Mouse (Mus musculus): ENCODE data around the gene 4930519P11Rik. TPM values are rescaled to one million over a fixed set of nuclear protein-coding genes. Genes with fewer than 3 reads are reported as not detected.

The 4930519P11Rik gene
- 0.16 and 0.58 TPM in 2 replicates for polyA plus RNA-seq (2012; rRNA removed)
- polyA plus RNA-seq (2014; fragmentation: Nextera tagmentation; extraction: Ambion mirVana), result 0.46 TPM in 1 of 2 replicates, not detected in the other

GRCm38 (mm10) chr2:154613118-154614115 is at the start of gene 4930519P11Rik, which contains the start of gene Zfp341:
TSS of gene 4930519P11Rik (minus strand) at chr2:154613437.
TSS of gene Zfp341 (plus strand) at chr2:154613297.
- no peaks in the 10 kb centered on the region for H3K36me3 ChIP-seq (ENCODE audit: control insufficient read depth, insufficient read depth, low read length)
- no peaks in the 10 kb centered on the region for H3K27me3 ChIP-seq (ENCODE audit: control insufficient read depth, insufficient read depth, low read length)
- H3K4me1 ChIP-seq (ENCODE audit: control insufficient read depth, insufficient read depth, low read length), result peaks cover 6% of the 10 kb centered on the region
- DNase-seq (ENCODE audit: low spot score) (peak; percentile 89), ATAC-seq (ENCODE audit: low FRiP score, low read depth) (peak; percentile 93)
- H3K4me3 ChIP-seq (replicated peaks; ENCODE audit: low read length), result peak within 1 kb of the TSS; percentile 61
- peak; percentile 61; the same call in 1 of the 2 replicates for TF ChIP-seq POLR2A (IDR thresholded peaks at IDR 0.05; ENCODE audit: borderline replicate concordance, extremely low read depth, insufficient read depth, insufficient read length)
- peak within 1 kb of the TSS; percentile 86 for H3K9ac ChIP-seq (ENCODE audit: low read depth, low read length, severe bottlenecking)
- peak within 1 kb of the TSS; percentile 95 for H3K27ac ChIP-seq (replicated peaks; ENCODE audit: low read depth, low read length)
- H3K9me3 ChIP-seq (ENCODE audit: control insufficient read depth, low read length), result no peaks in the 10 kb centered on the region
- under 1% methylated on average over 42 of the region's 98 CpGs for WGBS
- peak within 1 kb of the TSS; percentile 77 for H3K4me2 ChIP-seq (replicated peaks; ENCODE audit: low read depth, low read length, severe bottlenecking)

- H3K4me3 ChIP-seq (replicated peaks; ENCODE audit: low read length), result no peak overlapping the region
- 0 out of 2 replicates have a peak overlapping the region, but pooled peaks have one; percentile 63 for H3K4me2 ChIP-seq (replicated peaks; ENCODE audit: low read depth, low read length, severe bottlenecking)
- H3K27ac ChIP-seq (replicated peaks; ENCODE audit: low read depth, low read length), result no peak overlapping the region
Observed at GRCm38 (mm10) chr2:154659531-154660074, 46.4 kb upstream of the 4930519P11Rik start.

GRCm38 (mm10) chr2:154659070-154659469 is 45.8 kb upstream of the 4930519P11Rik start:
- no peaks in the 10 kb centered on the region for H3K27me3 ChIP-seq (ENCODE audit: control insufficient read depth, insufficient read depth, low read length)
- peak overlapping the region; percentile 88; the same call in 1 of the 2 replicates for H3K9ac ChIP-seq (ENCODE audit: low read depth, low read length, severe bottlenecking)
- peaks cover 10% of the 10 kb centered on the region; the same call in 1 of the 2 replicates for H3K36me3 ChIP-seq (ENCODE audit: control insufficient read depth, insufficient read depth, low read length)
- TF ChIP-seq POLR2A (IDR thresholded peaks at IDR 0.05; ENCODE audit: borderline replicate concordance, extremely low read depth, insufficient read depth, insufficient read length), result no peak
- 86% methylated on average over 4 of the region's 4 CpGs for WGBS
- peak overlapping the region; percentile 70 for H3K4me3 ChIP-seq (replicated peaks; ENCODE audit: low read length)
- H3K4me1 ChIP-seq (ENCODE audit: control insufficient read depth, insufficient read depth, low read length), result peaks cover 17% of the 10 kb centered on the region
- no peaks in the 10 kb centered on the region for H3K9me3 ChIP-seq (ENCODE audit: control insufficient read depth, low read length)
- H3K4me2 ChIP-seq (replicated peaks; ENCODE audit: low read depth, low read length, severe bottlenecking), result peak overlapping the region; percentile 63
- ATAC-seq (ENCODE audit: low FRiP score, low read depth) (no peak), DNase-seq (ENCODE audit: low spot score) (no peak)
- H3K27ac ChIP-seq (replicated peaks; ENCODE audit: low read depth, low read length), result no peak overlapping the region

More at GRCm38 (mm10) chr2:154659531-154660074, 46.4 kb upstream of the 4930519P11Rik start:
- Histone ChIP-seq H3K27me3 (ENCODE audit: control insufficient read depth, insufficient read depth, low read length) (no peaks in the 10 kb centered on the region), H3K4me1 (ENCODE audit: control insufficient read depth, insufficient read depth, low read length) (peaks cover 17% of the 10 kb centered on the region), H3K9ac (ENCODE audit: low read depth, low read length, severe bottlenecking) (0 out of 2 replicates have a peak overlapping the region, but pooled peaks have one; percentile 88), H3K36me3 (ENCODE audit: control insufficient read depth, insufficient read depth, low read length) (peaks cover 10% of the 10 kb centered on the region; the same call in 1 of the 2 replicates), H3K9me3 (ENCODE audit: control insufficient read depth, low read length) (no peaks in the 10 kb centered on the region)
- WGBS, result 87% methylated on average over 5 of the region's 5 CpGs
- no peak for ATAC-seq (ENCODE audit: low FRiP score, low read depth)
- TF ChIP-seq POLR2A (IDR thresholded peaks at IDR 0.05; ENCODE audit: borderline replicate concordance, extremely low read depth, insufficient read depth, insufficient read length), result no peak
- no peak for DNase-seq (ENCODE audit: low spot score)

GRCm38 (mm10) chr2:154657486-154658237 is 44.4 kb upstream of the 4930519P11Rik start:
- H3K36me3 ChIP-seq (ENCODE audit: control insufficient read depth, insufficient read depth, low read length), result peaks cover 10% of the 10 kb centered on the region; the same call in 1 of the 2 replicates
- TF ChIP-seq POLR2A (IDR thresholded peaks at IDR 0.05; ENCODE audit: borderline replicate concordance, extremely low read depth, insufficient read depth, insufficient read length), result no peak
- peaks cover 17% of the 10 kb centered on the region for H3K4me1 ChIP-seq (ENCODE audit: control insufficient read depth, insufficient read depth, low read length)
- H3K27me3 ChIP-seq (ENCODE audit: control insufficient read depth, insufficient read depth, low read length), result no peaks in the 10 kb centered on the region
- peak overlapping the region; percentile 88 for H3K9ac ChIP-seq (ENCODE audit: low read depth, low read length, severe bottlenecking)
- peak overlapping the region; percentile 70 for H3K4me3 ChIP-seq (replicated peaks; ENCODE audit: low read length)
- H3K27ac ChIP-seq (replicated peaks; ENCODE audit: low read depth, low read length), result peak overlapping the region; percentile 85
- ATAC-seq (ENCODE audit: low FRiP score, low read depth), result no peak
- WGBS, result 9% methylated on average over 12 of the region's 12 CpGs
- H3K4me2 ChIP-seq (replicated peaks; ENCODE audit: low read depth, low read length, severe bottlenecking), result peak overlapping the region; percentile 63
- no peaks in the 10 kb centered on the region for H3K9me3 ChIP-seq (ENCODE audit: control insufficient read depth, low read length)
- DNase-seq (ENCODE audit: low spot score), result peak; percentile 16

All from limb, embryonic 14.5 days (tissue).